Mouse (Mus musculus) ES-Bruce4 (cell line): Measurements from ENCODE around the gene Fam241b.

ENCODE experiments used
- CTCF ChIP-seq: IDR thresholded peaks from one replicate; pipeline ENCODE4 v1.8.1; 2011; ENCODE audit warnings: low read depth, low read length
- EP300 ChIP-seq: IDR thresholded peaks from 2 replicates; pipeline ENCODE4 v1.6.1; 2011; ENCODE audit warnings: low read depth, low read length; ENCODE audit not compliant: insufficient read depth
- POLR2A ChIP-seq: IDR thresholded peaks from one replicate; pipeline ENCODE4 v1.8.1; 2011; ENCODE audit warnings: low read length; ENCODE audit not compliant: insufficient read depth

- TF ChIP-seq CTCF = no peak
- no peak for TF ChIP-seq POLR2A
- TF ChIP-seq EP300 = no peak
These were observed 38.8 kb upstream of the Fam241b start for GRCm38 (mm10) chr10:62182471-62183014.
